Mouse (Mus musculus) kidney, postnatal 0 days (tissue): Measurements from ENCODE around the gene Prrt1. TPM values are rescaled to one million over a fixed set of nuclear protein-coding genes. Genes with fewer than 3 reads are reported as not detected.

Experiments used
- ATAC-seq: fragments of 200-750 bp; cut with Nextera tagmentation; replicated peaks from 2 replicates; pipeline ENCODE4 v1.8.0; 2017; ENCODE audit warnings: low read depth, moderate number of reproducible peaks, moderate TSS enrichment, moderate library complexity; ENCODE audit not compliant: low FRiP score
- DNase-seq: peaks from one replicate; pipeline ENCODE4 v3.0.0-alpha.2; 2016; ENCODE audit warnings: low spot score
- H3K27ac ChIP-seq: fragments of 300-500 bp; sonication (generic); 2 replicates; pipeline ENCODE4 v1.5.1; 2014; ENCODE audit warnings: mild to moderate bottlenecking
- H3K27me3 ChIP-seq: fragments of 300-500 bp; sonication (generic); 2 replicates; pipeline ENCODE4 v1.6.1; 2014; ENCODE audit warnings: low read length, mixed read lengths; ENCODE audit not compliant: insufficient read depth
- H3K36me3 ChIP-seq: fragments of 300-500 bp; sonication (generic); 2 replicates; pipeline ENCODE4 v1.6.1; 2014; ENCODE audit warnings: low read length, mixed read lengths; ENCODE audit not compliant: insufficient read depth
- H3K4me1 ChIP-seq: fragments of 300-500 bp; sonication (generic); replicated peaks from 2 replicates; pipeline ENCODE4 v1.6.1; 2014; ENCODE audit warnings: antibody characterized with exemption, low read length, mixed read lengths; ENCODE audit not compliant: insufficient read depth
- H3K4me2 ChIP-seq: fragments of 300-500 bp; sonication (generic); 2 replicates; pipeline ENCODE4 v1.6.1; 2014; ENCODE audit warnings: mild to moderate bottlenecking, low read length, moderate library complexity, mixed read lengths
- H3K4me3 ChIP-seq: fragments of 300-500 bp; sonication (generic); replicated peaks from 2 replicates; pipeline ENCODE4 v1.5.1; 2014; ENCODE audit warnings: low read depth, low read length
- H3K9ac ChIP-seq: fragments of 300-500 bp; sonication (generic); 2 replicates; pipeline ENCODE4 v1.6.1; 2014; ENCODE audit warnings: low read depth, low read length
- H3K9me3 ChIP-seq: fragments of 300-500 bp; sonication (generic); replicated peaks from 2 replicates; pipeline ENCODE4 v1.6.1; 2016; ENCODE audit warnings: low read length, inconsistent platforms, mixed read lengths
- CTCF ChIP-seq: IDR thresholded peaks from 2 replicates; pipeline ENCODE4 v1.5.1; 2016; ENCODE audit warnings: antibody characterized with exemption, low read depth, mild to moderate bottlenecking, moderate library complexity
- WGBS: fragments of 180-500 bp; shearing (Covaris S2); extraction: QIAGEN DNeasy Blood & Tissue Kit; methylation state at CpG from one replicate; pipeline ENCODE4 v1.1.7; 2014; 5-methylcytosine and 5-hydroxymethylcytosine counted together
- polyA plus RNA-seq: library from polyadenylated mRNA; unstranded; fragments of >200 nt; fragmentation: Nextera tagmentation; extraction: Ambion mirVana; gene quantifications from 2 replicates; pipeline ENCODE4 v1.2.1, GENCODE M21; 2015

Prrt1 gene
- polyA plus RNA-seq, 1 experiment from 2014 or later = 0.55 TPM

DNA sequence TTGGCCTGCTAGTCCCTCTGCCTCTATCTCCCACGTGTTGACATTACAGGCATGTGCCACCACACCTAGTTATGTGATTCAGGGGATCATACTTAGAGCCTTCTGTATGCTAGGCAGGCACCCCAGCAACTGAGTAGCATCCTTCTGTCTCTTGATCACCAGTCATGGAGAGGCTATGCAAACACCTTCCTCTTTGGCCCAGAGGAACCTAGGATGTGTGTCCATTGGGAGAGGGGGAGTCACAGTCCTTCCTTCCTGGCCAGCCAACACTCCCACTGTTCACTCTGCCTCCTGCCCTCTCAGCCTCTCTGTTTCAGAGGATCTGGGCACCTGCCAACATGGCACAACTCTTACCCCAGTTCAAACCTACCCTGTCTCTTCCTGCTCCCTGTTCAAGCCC lies 34.2 kb downstream of the Prrt1 start:
- H3K9me3 ChIP-seq = no peaks in the 10 kb centered on the region
- H3K36me3 ChIP-seq = no peaks in the 10 kb centered on the region
- no peak overlapping the region for H3K27ac ChIP-seq
- ATAC-seq (no peak), DNase-seq (no peak)
- 43% methylated on average over 1 of the region's 1 CpGs for WGBS
- H3K9ac ChIP-seq = no peak overlapping the region
- no peak overlapping the region for H3K4me2 ChIP-seq
- no peak overlapping the region for H3K4me3 ChIP-seq
- no peaks in the 10 kb centered on the region; the same call in 1 of the 2 replicates for H3K27me3 ChIP-seq
- peaks cover 18% of the 10 kb centered on the region; the same call in 1 of the 2 replicates for H3K4me1 ChIP-seq
- TF ChIP-seq CTCF = no peak

DNA sequence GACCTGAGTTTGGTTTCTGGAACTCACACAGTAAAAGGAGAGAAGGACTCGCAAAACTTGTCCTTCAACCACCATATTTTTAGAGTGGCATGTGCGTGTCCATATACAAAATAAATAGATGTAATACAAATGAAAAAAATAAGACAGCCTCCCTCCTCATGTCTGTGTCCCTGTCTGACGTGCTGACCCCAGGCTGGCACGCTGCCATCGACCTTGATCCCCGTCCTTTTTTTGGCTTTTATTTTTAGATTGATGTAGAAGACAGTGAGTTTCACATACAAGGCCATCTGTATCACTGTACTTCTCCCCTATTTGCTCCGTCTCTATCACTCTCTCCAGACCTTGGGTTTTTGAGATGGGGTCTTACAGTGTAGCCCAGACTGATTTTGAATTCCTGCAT lies 35.1 kb downstream of the Prrt1 start:
- no peak overlapping the region for H3K4me3 ChIP-seq
- H3K4me1 ChIP-seq = peaks cover 18% of the 10 kb centered on the region; the same call in 1 of the 2 replicates
- no peaks in the 10 kb centered on the region; the same call in 1 of the 2 replicates for H3K27me3 ChIP-seq
- H3K9ac ChIP-seq = no peak overlapping the region
- H3K27ac ChIP-seq = no peak overlapping the region
- 75% methylated on average over 7 of the region's 7 CpGs for whole genome bisulfite sequencing
- no peak overlapping the region for H3K4me2 ChIP-seq
- H3K36me3 ChIP-seq = no peaks in the 10 kb centered on the region
- TF ChIP-seq CTCF = no peak
- no peak for ATAC-seq
- no peaks in the 10 kb centered on the region for H3K9me3 ChIP-seq
- no peak for DNase-seq

DNA sequence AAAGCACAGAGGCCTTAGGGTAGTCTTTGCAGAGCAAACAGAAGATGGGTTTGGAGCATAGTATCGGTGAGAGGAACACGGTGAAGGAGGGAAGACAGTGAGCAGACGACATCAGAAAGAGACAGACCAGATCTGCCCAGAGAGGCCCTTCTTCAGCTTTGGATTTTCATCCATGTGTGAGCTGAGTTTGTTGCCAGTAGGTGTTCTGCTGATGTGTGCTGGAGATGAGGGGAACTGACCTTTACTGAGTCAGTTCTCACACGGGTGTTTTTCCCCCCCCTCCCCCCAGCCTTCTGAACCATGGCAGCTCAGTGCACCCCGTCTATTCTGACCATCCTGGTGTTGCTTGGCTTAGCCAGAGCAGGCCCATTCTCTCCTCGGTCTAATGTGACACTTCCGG lies 40.9 kb downstream of the Prrt1 start, which contains the start of gene Tnxb:
TSS of gene Tnxb (plus strand) at position 301 of the 400 bp plus-strand sequence.
- Histone ChIP-seq H3K36me3 (no peaks in the 10 kb centered on the region), H3K4me3 (peak within 1 kb of the TSS; percentile 29), H3K4me2 (peak within 1 kb of the TSS; percentile 50), H3K4me1 (peaks cover 13% of the 10 kb centered on the region; the same call in 1 of the 2 replicates), H3K9ac (no peak within 1 kb of the TSS), H3K9me3 (no peaks in the 10 kb centered on the region), H3K27ac (no peak within 1 kb of the TSS), H3K27me3 (peaks cover 32% of the 10 kb centered on the region)
- 66% methylated on average over 7 of the region's 7 CpGs for WGBS
- no peak for TF ChIP-seq CTCF
- ATAC-seq (no peak), DNase-seq (no peak)

DNA sequence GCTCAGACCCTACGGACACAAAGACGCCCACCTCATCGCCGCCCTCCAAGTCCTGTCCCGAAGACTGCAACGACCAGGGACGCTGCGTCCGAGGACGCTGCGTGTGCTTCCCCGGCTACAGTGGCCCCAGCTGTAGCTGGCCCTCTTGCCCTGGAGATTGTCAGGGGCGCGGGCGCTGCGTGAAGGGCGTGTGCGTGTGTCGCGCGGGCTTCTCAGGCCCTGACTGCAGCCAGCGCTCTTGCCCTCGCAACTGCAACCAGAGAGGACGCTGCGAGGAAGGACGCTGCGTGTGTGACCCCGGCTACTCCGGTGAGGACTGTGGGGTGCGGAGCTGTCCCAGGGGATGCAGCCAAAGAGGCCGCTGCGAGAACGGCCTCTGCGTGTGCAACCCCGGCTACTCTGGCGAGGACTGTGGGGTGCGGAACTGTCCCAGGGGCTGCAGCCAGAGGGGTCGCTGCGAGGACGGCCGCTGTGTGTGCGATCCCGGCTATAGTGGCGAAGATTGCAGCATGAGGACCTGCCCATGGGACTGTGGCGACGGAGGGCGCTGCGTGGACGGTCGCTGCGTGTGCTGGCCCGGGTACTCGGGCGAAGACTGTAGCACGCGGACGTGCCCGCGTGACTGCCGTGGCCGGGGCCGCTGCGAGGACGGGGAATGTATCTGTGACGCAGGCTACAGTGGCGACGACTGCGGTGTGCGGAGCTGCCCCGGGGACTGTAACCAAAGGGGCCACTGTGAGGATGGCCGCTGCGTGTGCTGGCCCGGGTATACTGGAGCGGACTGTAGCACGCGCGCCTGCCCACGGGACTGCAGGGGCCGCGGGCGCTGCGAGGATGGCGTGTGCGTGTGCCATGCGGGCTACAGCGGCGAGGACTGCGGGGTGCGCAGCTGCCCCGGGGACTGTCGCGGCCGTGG lies 42.1 kb downstream of the Prrt1 start:
- Histone ChIP-seq H3K27me3 (peaks cover 32% of the 10 kb centered on the region), H3K27ac (no peak overlapping the region), H3K9me3 (no peaks in the 10 kb centered on the region), H3K36me3 (no peaks in the 10 kb centered on the region), H3K9ac (no peak overlapping the region), H3K4me3 (peak overlapping the region; percentile 29), H3K4me1 (peaks cover 13% of the 10 kb centered on the region; the same call in 1 of the 2 replicates), H3K4me2 (peak overlapping the region; percentile 50)
- peak; percentile 33; the same call in 1 of the 2 replicates for ATAC-seq
- TF ChIP-seq CTCF = peak; percentile 42
- 10% methylated on average over 93 of the region's 93 CpGs for WGBS
- DNase-seq = peak; percentile 43

DNA sequence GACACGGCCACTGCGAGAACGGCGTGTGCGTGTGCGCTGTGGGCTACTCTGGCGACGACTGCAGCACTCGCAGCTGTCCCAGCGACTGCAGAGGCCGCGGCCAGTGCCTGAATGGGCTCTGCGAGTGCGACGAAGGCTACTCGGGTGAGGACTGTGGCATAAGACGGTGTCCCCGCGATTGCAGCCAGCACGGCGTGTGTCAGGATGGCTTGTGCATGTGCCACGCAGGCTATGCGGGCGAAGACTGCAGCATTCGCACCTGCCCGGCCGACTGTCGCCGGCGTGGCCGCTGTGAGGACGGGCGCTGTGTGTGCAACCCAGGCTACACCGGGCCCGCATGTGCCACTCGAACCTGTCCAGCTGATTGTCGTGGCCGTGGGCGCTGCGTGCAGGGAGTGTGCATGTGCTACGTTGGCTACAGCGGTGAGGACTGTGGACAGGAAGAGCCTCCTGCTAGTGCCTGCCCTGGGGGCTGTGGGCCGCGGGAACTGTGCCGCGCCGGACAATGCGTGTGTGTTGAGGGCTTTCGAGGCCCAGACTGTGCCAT lies 43.0 kb downstream of the Prrt1 start:
- DNase-seq = no peak
- peaks cover 32% of the 10 kb centered on the region for H3K27me3 ChIP-seq
- no peak for ATAC-seq
- TF ChIP-seq CTCF = no peak
- 37% methylated on average over 49 of the region's 49 CpGs for WGBS
- no peaks in the 10 kb centered on the region for H3K36me3 ChIP-seq
- no peaks in the 10 kb centered on the region for H3K9me3 ChIP-seq
- H3K27ac ChIP-seq = no peak overlapping the region
- peak overlapping the region; percentile 50 for H3K4me2 ChIP-seq
- no peak overlapping the region for H3K9ac ChIP-seq
- peak overlapping the region; percentile 29 for H3K4me3 ChIP-seq
- H3K4me1 ChIP-seq = peaks cover 13% of the 10 kb centered on the region; the same call in 1 of the 2 replicates

DNA sequence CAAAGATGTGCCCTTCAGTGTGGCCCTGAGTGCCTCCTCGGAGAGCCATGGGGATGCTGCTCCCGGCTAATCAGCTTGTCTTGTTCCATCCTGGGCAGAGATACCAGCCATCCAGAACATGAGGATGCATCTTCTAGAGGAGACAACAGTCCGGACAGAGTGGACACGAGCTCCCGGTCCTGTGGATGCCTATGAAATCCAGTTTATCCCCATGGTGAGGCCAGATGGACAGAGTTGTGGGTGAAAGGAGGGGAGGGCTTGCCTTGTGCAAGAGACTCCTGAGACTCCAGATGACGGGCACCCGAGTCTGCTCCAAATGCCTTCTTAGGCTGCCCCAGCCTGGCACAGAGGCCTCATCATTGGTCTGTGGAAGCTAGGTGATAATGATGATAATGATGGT lies 43.8 kb downstream of the Prrt1 start:
- Histone ChIP-seq H3K27me3 (peaks cover 33% of the 10 kb centered on the region), H3K4me1 (peaks cover 13% of the 10 kb centered on the region; the same call in 1 of the 2 replicates), H3K4me2 (no peak overlapping the region), H3K9me3 (no peaks in the 10 kb centered on the region), H3K4me3 (no peak overlapping the region), H3K27ac (no peak overlapping the region), H3K9ac (no peak overlapping the region), H3K36me3 (no peaks in the 10 kb centered on the region)
- WGBS = 86% methylated on average over 7 of the region's 7 CpGs
- ATAC-seq (no peak), DNase-seq (no peak)
- no peak for TF ChIP-seq CTCF
